Mouse (Mus musculus): ENCODE results near the gene Ap1m2. TPM values are rescaled to one million over a fixed set of nuclear protein-coding genes. Genes with fewer than 3 reads are reported as not detected.
"Not testable (repeated sequence)": the region's sequence is repeated elsewhere in the genome, so short reads cannot be mapped to it uniquely, and the experiment has no call there.

Ap1m2 gene
- polyA plus RNA-seq, 1 experiment from 2014 or later, result 9.5 TPM

DNA sequence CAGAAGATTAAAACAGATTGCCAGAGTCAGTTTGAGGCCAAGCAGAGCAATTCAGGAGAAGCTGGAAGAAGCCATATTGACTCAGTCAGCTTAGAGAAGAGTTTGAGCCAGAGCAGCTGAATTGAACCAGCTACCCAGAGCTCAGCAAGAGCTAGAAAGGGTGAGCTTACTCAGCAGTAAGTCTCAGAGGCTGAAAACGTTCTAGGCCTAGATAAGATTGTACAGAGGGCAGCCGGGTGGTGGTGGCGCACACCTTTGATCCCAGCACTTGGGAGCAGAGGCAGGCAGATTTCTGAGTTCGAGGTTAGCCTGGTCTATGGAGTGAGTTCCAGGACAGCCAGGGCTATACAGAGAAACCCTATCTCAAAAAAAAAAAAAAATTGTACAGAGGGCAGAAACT, 55.8 kb downstream of the Ap1m2 start:
- not testable (repeated sequence) for H3K9me3 ChIP-seq; H3K4me1 ChIP-seq (replicated peaks); H3K4me2 ChIP-seq; ATAC-seq (ENCODE audit: insufficient number of reproducible peaks, insufficient read depth, low FRiP score, low TSS enrichment, low read depth); H3K9ac ChIP-seq (replicated peaks); H3K27ac ChIP-seq; H3K36me3 ChIP-seq; H3K4me3 ChIP-seq (replicated peaks)
- WGBS, result 90% methylated on average over 4 of the region's 4 CpGs
- peaks cover 16% of the 10 kb centered on the region for H3K27me3 ChIP-seq

DNA sequence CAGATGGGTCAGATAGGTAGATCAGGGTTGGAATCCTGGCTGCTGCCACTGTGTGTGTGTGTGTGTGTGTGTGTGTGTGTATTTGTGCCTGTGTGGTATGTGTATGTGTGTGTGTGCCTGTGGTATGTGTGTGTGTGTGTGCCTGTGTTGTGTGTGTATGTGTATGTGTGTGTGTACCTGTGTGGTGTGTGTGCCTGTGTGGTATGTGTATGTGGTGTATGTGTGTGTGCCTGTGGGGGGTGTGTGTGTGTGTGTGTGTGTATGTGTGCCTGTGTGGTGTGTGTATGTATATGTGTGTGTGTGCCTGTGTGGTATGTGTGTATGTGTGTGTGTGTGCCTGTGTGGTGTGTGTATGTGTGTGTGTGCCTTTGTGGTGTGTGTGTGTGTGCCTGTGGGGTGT, 57.4 kb downstream of the Ap1m2 start:
- no peaks in the 10 kb centered on the region for H3K9me3 ChIP-seq
- H3K9ac ChIP-seq (replicated peaks), result no peak overlapping the region
- H3K27ac ChIP-seq, result no peak overlapping the region
- H3K36me3 ChIP-seq, result no peaks in the 10 kb centered on the region
- no peak; the same call in 1 of the 2 replicates for ATAC-seq (ENCODE audit: insufficient number of reproducible peaks, insufficient read depth, low FRiP score, low TSS enrichment, low read depth)
- no peak overlapping the region for H3K4me2 ChIP-seq
- H3K27me3 ChIP-seq, result peaks cover 32% of the 10 kb centered on the region
- H3K4me3 ChIP-seq (replicated peaks), result no peak overlapping the region
- peaks cover 12% of the 10 kb centered on the region for H3K4me1 ChIP-seq (replicated peaks)

DNA sequence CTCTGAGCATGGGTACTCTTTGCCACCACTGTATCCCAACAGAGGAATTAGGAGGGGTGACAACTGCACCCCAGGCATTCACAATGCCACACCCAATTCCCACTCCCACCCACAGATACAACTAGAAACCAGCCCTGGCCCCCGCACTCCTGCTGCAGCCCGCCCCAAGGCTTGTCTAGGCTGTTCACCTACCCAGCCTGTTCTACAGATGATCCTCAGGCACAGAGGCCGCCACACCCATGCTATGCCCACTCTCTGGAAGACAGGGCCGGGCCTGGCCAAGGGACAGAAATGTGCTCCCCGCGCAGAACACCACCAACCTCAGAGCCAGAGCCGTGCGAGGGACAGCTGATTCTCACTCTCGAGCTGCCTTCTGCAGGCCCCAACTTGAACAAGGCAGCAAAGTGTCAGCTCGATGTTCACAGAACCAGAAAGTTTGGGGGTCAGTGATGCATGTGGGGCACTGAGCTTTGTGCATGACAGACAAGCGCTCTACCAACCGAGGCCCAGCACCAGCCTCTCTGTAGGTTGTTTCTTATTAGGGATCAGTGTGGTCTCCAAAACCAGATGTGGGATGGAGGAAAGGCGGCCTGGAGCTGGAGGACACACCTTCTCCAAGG, 60.9 kb downstream of the Ap1m2 start:
- 46% methylated on average over 13 of the region's 13 CpGs for WGBS
- Histone ChIP-seq H3K36me3 (no peaks in the 10 kb centered on the region), H3K27me3 (peaks cover 66% of the 10 kb centered on the region), H3K4me2 (no peak overlapping the region), H3K9ac (replicated peaks) (no peak overlapping the region), H3K27ac (peak overlapping the region; percentile 12; the same call in 1 of the 2 replicates), H3K9me3 (no peaks in the 10 kb centered on the region), H3K4me3 (replicated peaks) (no peak overlapping the region), H3K4me1 (replicated peaks) (peaks cover 21% of the 10 kb centered on the region)
- no peak for ATAC-seq (ENCODE audit: insufficient number of reproducible peaks, insufficient read depth, low FRiP score, low TSS enrichment, low read depth)

DNA sequence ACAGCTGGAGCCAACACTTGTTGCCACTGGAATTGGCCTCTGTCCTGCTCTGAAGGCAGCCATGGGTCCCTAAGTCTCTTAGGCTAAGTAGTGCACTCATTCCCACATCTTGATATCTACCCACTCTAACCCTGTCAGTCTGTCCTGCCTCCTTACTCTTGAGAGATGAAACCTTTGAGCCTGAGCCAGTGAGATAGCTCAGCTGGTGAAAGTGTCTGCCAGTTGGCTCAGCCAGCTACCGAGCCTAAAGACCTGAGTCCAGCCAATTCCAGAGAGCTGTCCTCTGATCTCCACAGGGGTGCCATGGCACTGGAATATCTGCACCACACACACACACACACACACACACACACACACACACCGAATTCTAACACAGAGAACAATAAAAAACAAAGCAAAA, 61.6 kb downstream of the Ap1m2 start:
- H3K4me2 ChIP-seq, result no peak overlapping the region
- H3K27ac ChIP-seq, result no peak overlapping the region

DNA sequence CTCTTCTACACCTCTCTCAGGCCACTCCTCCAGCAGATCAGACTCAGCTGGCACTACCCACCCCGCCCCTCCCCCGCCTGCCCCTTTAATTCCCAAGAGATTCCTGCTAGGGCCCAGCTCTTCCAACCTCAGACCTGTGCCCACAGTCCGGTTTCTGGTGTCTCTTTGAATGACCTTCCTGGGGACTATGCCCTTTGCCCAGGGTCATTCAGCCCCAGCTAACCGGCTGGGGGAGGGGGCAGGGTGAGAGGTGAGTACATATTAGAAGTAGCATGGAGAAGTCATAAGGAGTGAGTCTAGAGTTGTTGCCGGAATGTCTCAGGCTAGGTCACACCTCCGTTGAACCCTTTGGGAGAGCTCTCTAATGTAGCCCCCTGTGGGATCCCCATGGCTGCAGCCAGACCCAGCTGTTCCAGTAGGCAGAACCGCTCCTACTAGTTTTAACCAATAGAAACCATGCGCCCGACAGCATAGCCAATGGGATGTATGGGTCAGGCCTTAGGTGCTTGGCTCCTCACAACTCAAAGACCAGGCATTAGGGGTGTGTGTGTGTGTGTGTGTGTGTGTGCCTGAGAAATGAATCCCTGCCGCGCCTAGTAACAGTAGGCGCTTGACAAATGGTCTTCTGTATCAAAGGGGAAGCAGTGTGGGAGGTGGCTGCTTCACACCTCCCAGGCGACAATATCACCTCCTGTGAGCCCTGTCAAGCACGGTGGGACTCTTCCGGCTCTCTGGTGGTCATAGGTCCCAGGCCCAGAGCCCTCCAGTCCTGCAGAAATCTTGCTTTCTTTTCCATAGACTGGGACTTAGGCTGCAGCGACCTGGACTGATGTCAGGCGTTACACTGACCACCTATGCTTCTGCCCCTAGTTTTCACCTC, 62.3 kb downstream of the Ap1m2 start:
- no peaks in the 10 kb centered on the region for H3K36me3 ChIP-seq
- H3K4me2 ChIP-seq, result no peak overlapping the region
- WGBS, result 16% methylated on average over 17 of the region's 17 CpGs
- H3K27me3 ChIP-seq, result peaks cover 79% of the 10 kb centered on the region
- ATAC-seq (ENCODE audit: insufficient number of reproducible peaks, insufficient read depth, low FRiP score, low TSS enrichment, low read depth), result no peak; the same call in 1 of the 2 replicates
- no peak overlapping the region for H3K9ac ChIP-seq (replicated peaks)
- peaks cover 25% of the 10 kb centered on the region for H3K4me1 ChIP-seq (replicated peaks)
- H3K9me3 ChIP-seq, result no peaks in the 10 kb centered on the region
- H3K4me3 ChIP-seq (replicated peaks), result no peak overlapping the region
- no peak overlapping the region for H3K27ac ChIP-seq

More for the DNA sequence above, 61.6 kb downstream of the Ap1m2 start:
- peaks cover 73% of the 10 kb centered on the region for H3K27me3 ChIP-seq
- ATAC-seq (ENCODE audit: insufficient number of reproducible peaks, insufficient read depth, low FRiP score, low TSS enrichment, low read depth), result no peak
- H3K4me1 ChIP-seq (replicated peaks), result peaks cover 21% of the 10 kb centered on the region
- H3K9me3 ChIP-seq, result no peaks in the 10 kb centered on the region
- WGBS, result 61% methylated on average over 2 of the region's 2 CpGs
- no peak overlapping the region for H3K9ac ChIP-seq (replicated peaks)
- H3K36me3 ChIP-seq, result no peaks in the 10 kb centered on the region
- H3K4me3 ChIP-seq (replicated peaks), result no peak overlapping the region

DNA sequence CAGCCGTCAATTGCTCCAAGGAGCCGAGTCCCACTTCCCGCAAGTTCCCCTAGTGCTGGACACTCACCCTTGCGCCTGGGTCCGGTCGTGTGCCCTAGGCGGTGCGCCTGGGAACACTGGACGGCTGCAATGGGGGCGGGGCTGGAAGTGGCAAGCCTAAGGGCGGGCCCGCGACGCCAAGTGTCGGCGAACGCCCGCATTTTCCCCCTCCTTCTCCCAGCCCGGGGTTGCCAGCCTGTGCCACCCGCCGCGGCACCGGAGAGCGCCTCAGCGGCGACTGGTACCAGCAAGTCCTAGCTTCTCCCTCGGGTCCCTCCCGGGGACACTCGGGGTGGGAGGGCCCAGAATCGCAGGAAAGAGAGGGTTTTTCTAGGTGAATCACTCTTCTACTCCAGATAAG, 63.8 kb downstream of the Ap1m2 start, which contains the start of gene S1pr5:
Gene S1pr5, minus strand, starts transcription at position 118 of the 400 bp plus-strand sequence.
- H3K4me3 ChIP-seq (replicated peaks), result peak within 1 kb of the TSS; percentile 29
- H3K27ac ChIP-seq, result no peak within 1 kb of the TSS
- no peaks in the 10 kb centered on the region for H3K36me3 ChIP-seq
- no peak for ATAC-seq (ENCODE audit: insufficient number of reproducible peaks, insufficient read depth, low FRiP score, low TSS enrichment, low read depth)
- H3K9me3 ChIP-seq, result no peaks in the 10 kb centered on the region
- WGBS, result under 1% methylated on average over 30 of the region's 30 CpGs
- peaks cover 36% of the 10 kb centered on the region for H3K4me1 ChIP-seq (replicated peaks)
- peak within 1 kb of the TSS; percentile 51 for H3K4me2 ChIP-seq
- no peak within 1 kb of the TSS for H3K9ac ChIP-seq (replicated peaks)
- H3K27me3 ChIP-seq, result peaks cover 95% of the 10 kb centered on the region

DNA sequence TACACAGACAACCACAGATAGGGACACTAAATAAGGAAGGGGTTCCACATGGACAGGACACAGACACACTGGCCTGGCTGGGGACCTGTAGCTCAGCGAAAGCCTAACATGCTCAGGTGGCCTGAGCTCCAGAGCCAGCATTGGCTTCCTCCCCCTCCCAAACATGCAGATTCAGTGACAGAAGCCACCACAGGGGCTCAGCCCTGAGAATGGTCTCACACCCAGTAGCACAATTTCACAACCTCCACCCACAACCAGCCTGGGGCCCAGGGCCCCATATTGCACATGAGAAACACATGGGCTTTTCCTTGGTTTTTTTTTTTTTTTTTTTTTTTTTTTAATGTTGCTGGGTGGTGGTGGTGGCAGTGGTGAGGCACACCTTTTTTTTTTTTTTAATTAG, 65.8 kb downstream of the Ap1m2 start:
- Histone ChIP-seq H3K36me3 (no peaks in the 10 kb centered on the region), H3K4me2 (no peak overlapping the region), H3K27me3 (peaks cover 96% of the 10 kb centered on the region), H3K9ac (replicated peaks) (no peak overlapping the region), H3K4me3 (replicated peaks) (no peak overlapping the region), H3K4me1 (replicated peaks) (peaks cover 39% of the 10 kb centered on the region), H3K9me3 (peaks cover 4% of the 10 kb centered on the region), H3K27ac (no peak overlapping the region)
- 71% methylated on average over 1 of the region's 1 CpGs for WGBS
- no peak for ATAC-seq (ENCODE audit: insufficient number of reproducible peaks, insufficient read depth, low FRiP score, low TSS enrichment, low read depth)

DNA sequence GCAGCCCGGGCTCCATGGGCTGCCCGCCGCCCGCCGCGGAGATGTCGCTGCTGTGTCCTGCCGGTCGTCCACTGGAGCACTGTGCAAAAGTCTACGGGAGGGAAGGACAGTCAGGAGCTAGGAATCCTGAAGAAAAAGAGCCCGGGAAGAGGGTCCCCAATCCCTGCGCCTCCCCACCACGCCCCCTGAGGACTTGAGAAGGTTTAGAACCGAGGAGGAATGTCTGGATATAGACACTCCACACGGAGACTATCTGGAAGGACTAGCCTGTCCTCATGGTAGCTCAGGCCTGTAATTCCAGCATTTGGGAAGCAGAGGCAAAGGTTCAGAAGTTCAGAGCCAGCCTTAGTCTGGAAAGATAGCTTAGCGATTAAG, 67.0 kb downstream of the Ap1m2 start:
- Histone ChIP-seq H3K4me2 (peak overlapping the region; percentile 93), H3K4me1 (replicated peaks) (peaks cover 30% of the 10 kb centered on the region), H3K36me3 (no peaks in the 10 kb centered on the region), H3K9me3 (peaks cover 4% of the 10 kb centered on the region), H3K9ac (replicated peaks) (peak overlapping the region; percentile 59), H3K27me3 (peaks cover 83% of the 10 kb centered on the region), H3K27ac (no peak overlapping the region), H3K4me3 (replicated peaks) (peak overlapping the region; percentile 53)
- WGBS, result 2% methylated on average over 16 of the region's 16 CpGs
- no peak for ATAC-seq (ENCODE audit: insufficient number of reproducible peaks, insufficient read depth, low FRiP score, low TSS enrichment, low read depth)

DNA sequence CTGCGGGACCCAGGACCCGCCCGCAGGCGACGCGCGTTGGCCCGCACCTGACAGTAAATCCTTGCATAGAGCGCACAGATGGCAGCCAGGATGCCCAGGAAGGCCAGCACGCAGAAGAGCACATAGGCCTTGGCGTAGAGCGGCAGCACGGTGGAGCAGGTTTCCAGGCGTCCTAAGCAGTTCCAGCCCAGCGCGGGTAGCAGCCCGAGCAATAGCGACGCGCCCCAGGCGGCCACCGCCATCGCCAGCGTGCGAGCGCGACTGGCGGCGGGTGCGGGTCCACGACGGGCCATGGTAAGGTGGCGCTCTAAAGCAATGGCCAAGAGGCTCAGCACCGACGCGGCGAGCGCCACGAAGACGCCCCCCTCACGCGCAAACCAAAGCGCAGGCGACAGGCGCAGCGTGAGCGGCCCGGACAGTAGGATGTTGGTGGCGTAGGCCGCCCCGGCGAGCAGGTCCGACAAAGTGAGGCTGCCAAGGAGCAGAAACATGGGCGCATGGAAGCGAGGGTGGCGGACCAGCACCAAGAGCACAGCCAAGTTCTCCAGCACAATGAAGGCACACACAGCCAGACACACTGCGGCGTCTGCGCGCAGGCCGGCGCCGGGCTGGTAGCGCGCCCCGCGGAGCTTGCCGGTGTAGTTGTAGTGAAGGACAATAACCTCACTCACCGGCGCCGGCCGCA, 67.6 kb downstream of the Ap1m2 start:
- H3K9me3 ChIP-seq, result peaks cover 4% of the 10 kb centered on the region
- H3K9ac ChIP-seq (replicated peaks), result peak overlapping the region; percentile 59
- WGBS, result under 1% methylated on average over 72 of the region's 72 CpGs
- H3K4me1 ChIP-seq (replicated peaks), result peaks cover 26% of the 10 kb centered on the region
- H3K27ac ChIP-seq, result no peak overlapping the region
- H3K27me3 ChIP-seq, result peaks cover 78% of the 10 kb centered on the region
- H3K4me3 ChIP-seq (replicated peaks), result peak overlapping the region; percentile 53
- no peak for ATAC-seq (ENCODE audit: insufficient number of reproducible peaks, insufficient read depth, low FRiP score, low TSS enrichment, low read depth)
- H3K36me3 ChIP-seq, result no peaks in the 10 kb centered on the region
- peak overlapping the region; percentile 93 for H3K4me2 ChIP-seq

All from limb, embryonic 12.5 days (tissue).